Mouse (Mus musculus) C2C12 (cell line): ENCODE measurements around the gene Dnm1.

Experiments
- CEBPB ChIP-seq: IDR thresholded peaks from one replicate; pipeline ENCODE4 v1.6.1; 2011; ENCODE audit warnings: low read depth, mild to moderate bottlenecking, control low read depth, moderate library complexity
- CTCF ChIP-seq: IDR thresholded peaks from one replicate; pipeline ENCODE4 v1.5.1; 2011; ENCODE audit not compliant: control insufficient read depth, insufficient read depth, insufficient read length
- MAX ChIP-seq: IDR thresholded peaks from one replicate; pipeline ENCODE4 v1.6.1; 2011; ENCODE audit warnings: mild to moderate bottlenecking, control low read depth
- MYOD1 ChIP-seq: IDR thresholded peaks from one replicate; pipeline ENCODE4 v1.6.1; 2011; ENCODE audit warnings: low read depth; ENCODE audit not compliant: control insufficient read depth, insufficient read length
- MYOG ChIP-seq: IDR thresholded peaks from one replicate; pipeline ENCODE4 v1.6.1; 2011; ENCODE audit not compliant: control insufficient read depth, insufficient read length; ENCODE audit errors: extremely low read depth
- USF1 ChIP-seq: IDR thresholded peaks from one replicate; pipeline ENCODE4 v1.6.1; 2011; ENCODE audit warnings: low read depth, mild to moderate bottlenecking, control low read depth, moderate library complexity

DNA sequence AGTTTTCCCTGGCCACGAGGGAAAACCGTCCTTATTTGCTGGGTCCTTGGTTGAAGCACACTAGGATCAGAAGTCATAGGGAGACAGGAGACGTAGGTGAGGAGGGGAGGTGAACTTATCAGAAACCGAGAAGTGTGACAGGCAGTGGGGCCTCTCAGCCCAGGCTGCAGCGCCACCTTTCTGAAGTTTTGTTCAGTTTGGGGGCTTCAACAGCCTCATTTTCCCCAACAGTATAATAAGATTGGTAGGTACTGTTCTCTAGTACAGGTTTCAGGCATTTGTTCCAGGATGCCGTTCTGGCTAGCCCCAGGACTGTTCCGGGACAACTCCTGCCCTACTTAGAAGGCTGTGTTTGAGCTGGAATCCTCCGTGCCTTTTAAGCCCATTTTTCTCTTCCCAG is 41.8 kb upstream of the Dnm1 start:
- peak; percentile 11 for TF ChIP-seq CTCF
- TF ChIP-seq CEBPB, result no peak
- no peak for TF ChIP-seq MAX
- TF ChIP-seq USF1, result no peak
- TF ChIP-seq MYOD1, result no peak
- TF ChIP-seq MYOG, result no peak
